Mouse (Mus musculus) heart, embryonic 16.5 days (tissue): ENCODE data around the gene Lrrc25. TPM values are rescaled to one million over a fixed set of nuclear protein-coding genes. Genes with fewer than 3 reads are reported as not detected.
A peak's percentile ranks its signal among the peaks of the same experiment; 100 is the strongest.
"Not testable (repeated sequence)": the region's sequence is repeated elsewhere in the genome, so short reads cannot be mapped to it uniquely, and the experiment has no call there.

ENCODE experiments used
- ATAC-seq: fragments of 200-750 bp; cut with Nextera tagmentation; replicated peaks from 2 replicates; pipeline ENCODE4 v1.8.0; 2017; ENCODE audit warnings: moderate number of reproducible peaks; ENCODE audit not compliant: insufficient read depth, low FRiP score; ENCODE audit errors: extremely low read depth
- H3K27ac ChIP-seq: fragments of 300-500 bp; sonication (generic); 2 replicates; pipeline ENCODE4 v1.5.1; 2014; ENCODE audit warnings: mild to moderate bottlenecking, low read length, control low read depth, moderate library complexity
- H3K27me3 ChIP-seq: fragments of 300-500 bp; sonication (generic); 2 replicates; pipeline ENCODE4 v1.6.1; 2014; ENCODE audit warnings: low read length, mixed read lengths; ENCODE audit not compliant: control insufficient read depth, insufficient read depth
- H3K36me3 ChIP-seq: fragments of 300-500 bp; sonication (generic); 2 replicates; pipeline ENCODE4 v1.6.1; 2014; ENCODE audit not compliant: control insufficient read depth, insufficient read depth
- H3K4me1 ChIP-seq: fragments of 300-500 bp; sonication (generic); 2 replicates; pipeline ENCODE4 v1.6.1; 2014; ENCODE audit warnings: low read length, mixed read lengths; ENCODE audit not compliant: control insufficient read depth, insufficient read depth
- H3K4me2 ChIP-seq: fragments of 300-500 bp; sonication (generic); 2 replicates; pipeline ENCODE4 v1.6.1; 2014; ENCODE audit warnings: low read depth, mild to moderate bottlenecking, control low read depth, low read length
- H3K4me3 ChIP-seq: fragments of 300-500 bp; sonication (generic); 2 replicates; pipeline ENCODE4 v1.5.1; 2014; ENCODE audit warnings: mild to moderate bottlenecking, control low read depth, low read length
- H3K9ac ChIP-seq: fragments of 300-500 bp; sonication (generic); 2 replicates; pipeline ENCODE4 v1.6.1; 2014; ENCODE audit warnings: low read length, control low read depth
- H3K9me3 ChIP-seq: fragments of 300-500 bp; sonication (generic); replicated peaks from 2 replicates; pipeline ENCODE4 v1.6.1; 2016; ENCODE audit warnings: low read length; ENCODE audit not compliant: control insufficient read depth
- WGBS: fragments of 180-500 bp; shearing (Covaris S2); extraction: QIAGEN DNeasy Blood & Tissue Kit; methylation state at CpG from one replicate; pipeline ENCODE4 v1.1.7; 2014; 5-methylcytosine and 5-hydroxymethylcytosine counted together
- polyA plus RNA-seq: library from polyadenylated mRNA; unstranded; fragments of >200 nt; fragmentation: Nextera tagmentation; extraction: Ambion mirVana; gene quantifications from 2 replicates; pipeline ENCODE4 v1.2.1, GENCODE M21; 2015

Gene Lrrc25
- polyA plus RNA-seq, 1 experiment from 2014 or later: 1.8 TPM

- not testable (repeated sequence) for ATAC-seq, H3K27me3 ChIP-seq, H3K4me3 ChIP-seq, H3K27ac ChIP-seq, H3K4me2 ChIP-seq, H3K9ac ChIP-seq, H3K9me3 ChIP-seq, H3K4me1 ChIP-seq
- WGBS: 81% methylated on average over 4 of the region's 4 CpGs
- peaks cover 27% of the 10 kb centered on the region for H3K36me3 ChIP-seq
Measured at GRCm38 (mm10) chr8:70587955-70588354, 28.0 kb upstream of the Lrrc25 start.

- WGBS: 63% methylated on average over 12 of the region's 12 CpGs
- Histone ChIP-seq H3K4me1 (peaks cover 20% of the 10 kb centered on the region), H3K27ac (peak overlapping the region; percentile 9; the same call in 1 of the 2 replicates), H3K36me3 (peaks cover 21% of the 10 kb centered on the region), H3K4me2 (no peak overlapping the region), H3K27me3 (no peaks in the 10 kb centered on the region), H3K9ac (no peak overlapping the region), H3K9me3 (no peaks in the 10 kb centered on the region), H3K4me3 (no peak overlapping the region)
- ATAC-seq: no peak
Measured at GRCm38 (mm10) chr8:70591569-70591968, 24.4 kb upstream of the Lrrc25 start.

- no peak overlapping the region; the same call in 1 of the 2 replicates for H3K4me3 ChIP-seq
- WGBS: 42% methylated on average over 8 of the region's 8 CpGs
- peak overlapping the region; percentile 99 for H3K4me2 ChIP-seq
- ATAC-seq: no peak
- H3K9me3 ChIP-seq: no peaks in the 10 kb centered on the region
- H3K27ac ChIP-seq: peak overlapping the region; percentile 87
- peaks cover 21% of the 10 kb centered on the region for H3K4me1 ChIP-seq
- H3K27me3 ChIP-seq: no peaks in the 10 kb centered on the region
- H3K9ac ChIP-seq: peak overlapping the region; percentile 88
- H3K36me3 ChIP-seq: peaks cover 21% of the 10 kb centered on the region
Measured at GRCm38 (mm10) chr8:70593173-70593572, 22.8 kb upstream of the Lrrc25 start.

GRCm38 (mm10) chr8:70593961-70594609 lies 21.9 kb upstream of the Lrrc25 start, which contains the start of gene Isyna1:
Gene Isyna1, plus strand, starts transcription at chr8:70594373.
- peak within 1 kb of the TSS; percentile 87 for H3K27ac ChIP-seq
- H3K4me1 ChIP-seq: peaks cover 27% of the 10 kb centered on the region
- under 1% methylated on average over 40 of the region's 40 CpGs for WGBS
- H3K9ac ChIP-seq: peak within 1 kb of the TSS; percentile 88
- no peaks in the 10 kb centered on the region for H3K27me3 ChIP-seq
- ATAC-seq: peak; percentile 88
- H3K4me2 ChIP-seq: peak within 1 kb of the TSS; percentile 99
- peak within 1 kb of the TSS; percentile 71 for H3K4me3 ChIP-seq
- no peaks in the 10 kb centered on the region for H3K9me3 ChIP-seq
- peaks cover 18% of the 10 kb centered on the region for H3K36me3 ChIP-seq

- WGBS: 9% methylated on average over 82 of the region's 82 CpGs
- no peaks in the 10 kb centered on the region for H3K27me3 ChIP-seq
- H3K4me3 ChIP-seq: peak overlapping the region; percentile 71
- H3K27ac ChIP-seq: peak overlapping the region; percentile 87
- H3K4me1 ChIP-seq: peaks cover 27% of the 10 kb centered on the region
- peak overlapping the region; percentile 99 for H3K4me2 ChIP-seq
- ATAC-seq: peak; percentile 3
- H3K9ac ChIP-seq: peak overlapping the region; percentile 88
- H3K9me3 ChIP-seq: no peaks in the 10 kb centered on the region
- peaks cover 18% of the 10 kb centered on the region for H3K36me3 ChIP-seq
Measured at GRCm38 (mm10) chr8:70594621-70595564, 21.1 kb upstream of the Lrrc25 start.

- no peak overlapping the region for H3K4me3 ChIP-seq
- no peak for ATAC-seq
- H3K27ac ChIP-seq: no peak overlapping the region
- H3K36me3 ChIP-seq: peaks cover 11% of the 10 kb centered on the region
- no peaks in the 10 kb centered on the region for H3K9me3 ChIP-seq
- WGBS: 92% methylated on average over 12 of the region's 12 CpGs
- no peak overlapping the region for H3K4me2 ChIP-seq
- H3K9ac ChIP-seq: no peak overlapping the region
- H3K27me3 ChIP-seq: no peaks in the 10 kb centered on the region
- peaks cover 34% of the 10 kb centered on the region for H3K4me1 ChIP-seq
Measured at GRCm38 (mm10) chr8:70595811-70596210, 20.1 kb upstream of the Lrrc25 start.

- Histone ChIP-seq H3K4me3 (no peak overlapping the region), H3K27ac (no peak overlapping the region), H3K36me3 (peaks cover 11% of the 10 kb centered on the region), H3K27me3 (no peaks in the 10 kb centered on the region), H3K4me2 (no peak overlapping the region), H3K9me3 (no peaks in the 10 kb centered on the region), H3K9ac (no peak overlapping the region), H3K4me1 (peaks cover 38% of the 10 kb centered on the region)
- 93% methylated on average over 18 of the region's 18 CpGs for WGBS
- no peak for ATAC-seq
Measured at GRCm38 (mm10) chr8:70596216-70596615, 19.7 kb upstream of the Lrrc25 start.

- Histone ChIP-seq H3K4me2 (peak overlapping the region; percentile 87; the same call in 1 of the 2 replicates), H3K27me3 (no peaks in the 10 kb centered on the region), H3K9ac (peak overlapping the region; percentile 83), H3K27ac (no peak overlapping the region), H3K4me1 (peaks cover 42% of the 10 kb centered on the region), H3K36me3 (peaks cover 10% of the 10 kb centered on the region), H3K4me3 (no peak overlapping the region), H3K9me3 (no peaks in the 10 kb centered on the region)
- ATAC-seq: no peak
- WGBS: 88% methylated on average over 17 of the region's 17 CpGs
Measured at GRCm38 (mm10) chr8:70596775-70597416, 19.1 kb upstream of the Lrrc25 start.
